Mouse (Mus musculus) fat pad, adult 2 months (tissue): ENCODE measurements around the gene Ambra1.

Source experiments
- DNase-seq: peaks from one replicate; pipeline ENCODE4 v3.0.0-alpha.2; 2011; ENCODE audit warnings: low read depth, low spot score; ENCODE audit errors: extremely low read depth

Gene Ambra1

GRCm38 (mm10) chr2:91917096-91917495, 187.2 kb downstream of the Ambra1 start:
- no peak for DNase-seq

DNA sequence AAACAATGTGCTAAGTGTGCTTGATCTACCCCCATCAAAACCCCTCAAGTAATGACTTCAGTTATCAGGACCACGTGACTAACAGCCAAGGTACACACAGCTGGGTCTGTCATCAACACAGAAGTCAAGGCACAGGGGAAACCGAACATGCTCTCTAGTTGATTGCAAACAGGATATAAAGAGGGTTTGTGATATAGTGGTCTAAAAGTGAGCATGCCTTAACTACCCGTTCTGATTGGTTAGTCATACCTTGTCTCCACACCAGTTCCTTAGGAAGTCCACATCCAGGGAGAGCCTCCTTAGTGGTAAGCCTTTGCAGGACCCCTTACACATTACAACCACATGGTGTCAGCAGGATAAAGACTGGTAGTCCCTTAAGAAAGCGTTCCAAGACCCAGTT, 190.2 kb downstream of the Ambra1 start:
- no peak for DNase-seq

DNA sequence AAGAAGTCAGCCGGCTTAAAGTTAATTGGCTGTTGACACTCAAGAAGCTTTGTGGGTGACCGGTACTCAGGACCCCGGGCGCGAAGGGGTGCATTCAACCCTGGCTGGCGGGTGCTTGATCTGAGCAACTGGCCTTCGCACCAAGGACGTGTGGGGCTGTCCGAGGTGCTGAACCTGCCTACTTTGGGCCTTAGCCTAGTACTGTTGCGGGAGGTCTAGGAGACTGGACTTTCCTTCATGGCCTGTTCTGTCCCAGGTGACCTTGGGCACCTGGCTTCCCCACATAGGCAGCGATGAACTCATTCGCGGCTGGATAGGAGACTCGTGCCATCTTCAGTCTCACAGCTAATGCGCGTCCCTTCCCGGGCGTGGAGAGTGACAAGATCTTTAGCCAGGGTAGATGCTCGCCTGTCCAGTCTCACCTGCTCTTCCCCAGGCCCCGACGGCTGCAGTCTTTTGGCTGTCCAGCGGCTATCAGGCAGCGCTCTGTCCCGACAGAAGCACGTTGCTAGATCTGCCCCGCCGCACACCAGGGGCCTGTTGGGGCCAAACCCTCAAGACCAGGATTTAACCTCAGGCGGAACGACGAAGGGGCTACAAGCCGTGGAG, 191.4 kb downstream of the Ambra1 start:
- DNase-seq = no peak

DNA sequence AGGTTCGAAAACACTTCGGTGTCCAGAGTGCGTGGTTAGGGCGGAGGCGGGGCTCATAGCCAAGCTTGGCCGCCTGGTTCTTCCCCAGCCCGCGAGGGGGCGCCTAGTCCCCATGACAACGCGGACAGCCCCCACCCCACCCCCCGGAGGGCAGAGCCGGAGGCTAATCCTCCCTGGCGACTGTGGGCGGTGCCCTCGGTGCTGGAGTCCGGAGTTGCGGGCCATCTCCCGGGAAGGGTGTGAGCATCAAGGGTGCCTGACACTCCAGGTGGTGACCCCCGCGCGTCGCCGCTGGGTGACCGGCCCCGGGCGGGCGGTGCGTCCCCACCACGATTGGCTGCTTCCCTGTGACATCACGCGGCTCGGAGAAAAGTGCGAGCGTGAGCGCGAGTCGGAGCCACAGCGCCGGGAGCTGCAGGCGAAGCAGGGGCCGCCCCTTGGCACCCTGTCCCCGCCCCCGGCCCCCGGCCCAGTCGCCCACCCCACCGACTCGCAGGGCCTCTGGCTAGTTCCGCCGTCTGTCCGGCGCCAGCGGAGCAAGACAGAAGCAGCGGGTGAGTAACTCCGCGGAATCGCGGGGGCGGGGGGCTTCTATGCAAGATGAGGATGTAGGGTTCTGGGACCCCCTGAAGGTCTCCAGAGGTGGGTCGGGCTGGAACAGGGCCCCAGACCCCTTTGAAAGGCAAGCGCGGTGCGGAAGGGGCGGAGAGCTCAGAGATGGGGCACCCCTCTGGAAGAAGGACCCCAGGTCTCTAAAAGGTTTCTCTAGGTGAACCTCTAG, 192.0 kb downstream of the Ambra1 start:
- DNase-seq = no peak

DNA sequence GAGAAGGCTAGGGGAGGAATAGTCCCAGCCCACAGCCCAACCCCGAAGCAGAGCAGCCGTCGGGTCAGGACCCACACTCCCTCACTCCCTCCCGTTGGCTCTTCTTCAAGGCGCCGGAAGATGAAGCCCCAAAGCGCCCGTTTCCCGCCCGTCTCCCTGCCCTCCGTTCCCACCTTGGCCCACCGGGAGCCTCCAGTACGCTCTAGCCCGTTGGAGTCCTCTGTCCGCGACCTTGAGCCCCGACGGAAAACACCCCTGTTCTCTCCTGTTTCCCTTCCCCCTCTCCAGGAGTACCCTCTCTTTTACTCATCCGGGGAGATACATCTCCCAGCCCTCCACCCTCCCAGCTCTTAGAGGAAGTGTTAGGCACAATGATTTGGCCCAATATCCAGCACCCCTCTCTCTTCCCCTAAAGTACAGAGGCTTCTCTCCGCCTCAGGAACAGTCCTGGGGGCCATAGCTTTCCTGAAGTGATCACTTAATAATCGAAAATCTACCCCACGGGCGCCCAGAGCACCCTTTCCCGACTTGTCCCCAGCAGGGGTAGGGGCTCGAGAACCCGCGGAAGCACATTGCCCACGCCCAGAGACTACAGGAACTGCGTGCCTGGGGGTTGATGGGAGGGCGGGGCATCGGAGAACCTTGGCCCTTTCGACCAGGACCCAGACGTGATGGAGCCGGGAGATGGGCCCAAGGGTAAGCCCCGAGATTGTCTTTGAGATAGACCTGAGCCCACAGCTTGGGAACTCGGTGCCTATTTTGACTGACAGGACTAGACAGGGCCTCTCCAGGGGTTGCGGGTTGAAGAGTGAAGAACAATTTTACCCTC, 192.9 kb downstream of the Ambra1 start:
- no peak for DNase-seq

DNA sequence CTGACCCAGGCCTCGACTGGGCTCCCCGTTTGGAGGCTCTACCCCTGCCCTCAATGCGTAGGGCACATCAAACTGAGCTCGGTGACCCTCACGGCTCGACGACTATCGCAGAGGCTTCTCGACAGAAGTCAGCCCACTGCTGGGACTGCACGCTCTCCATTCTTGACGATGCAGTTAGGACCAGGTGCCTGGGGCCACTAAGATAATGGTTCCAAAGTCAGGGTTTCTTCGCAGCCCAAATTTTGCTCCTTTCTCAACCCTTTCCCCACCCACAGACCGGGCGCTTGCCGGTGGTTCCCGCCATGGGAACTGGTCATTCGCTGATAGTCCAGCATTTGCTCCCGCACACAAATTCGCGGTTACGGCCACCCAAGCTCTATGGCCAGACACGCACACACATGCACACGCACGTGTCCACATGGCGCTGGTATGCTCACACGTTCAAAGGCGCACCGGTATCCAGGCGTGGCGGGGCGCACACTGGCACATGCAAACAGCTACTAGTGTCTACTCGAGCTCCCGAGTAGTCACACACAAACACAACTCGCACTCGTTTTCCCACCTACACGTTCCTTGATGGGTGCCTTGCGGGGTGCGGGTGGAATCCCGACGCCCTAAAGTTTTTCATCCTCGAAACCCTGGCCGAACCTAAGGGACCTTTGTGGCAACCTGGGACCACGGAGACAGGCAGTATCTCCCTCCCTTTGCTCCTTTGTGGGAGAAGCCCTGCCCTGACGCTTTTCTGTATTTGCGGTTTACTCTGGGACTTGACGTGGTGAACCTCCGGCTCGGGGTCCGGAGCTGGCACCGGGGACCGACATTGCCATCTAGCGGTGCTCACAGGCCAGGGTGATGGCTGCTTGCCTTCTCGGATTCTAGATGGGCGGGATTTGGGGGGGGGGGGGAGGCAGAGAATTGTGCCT, 193.7 kb downstream of the Ambra1 start:
- DNase-seq = no peak

DNA sequence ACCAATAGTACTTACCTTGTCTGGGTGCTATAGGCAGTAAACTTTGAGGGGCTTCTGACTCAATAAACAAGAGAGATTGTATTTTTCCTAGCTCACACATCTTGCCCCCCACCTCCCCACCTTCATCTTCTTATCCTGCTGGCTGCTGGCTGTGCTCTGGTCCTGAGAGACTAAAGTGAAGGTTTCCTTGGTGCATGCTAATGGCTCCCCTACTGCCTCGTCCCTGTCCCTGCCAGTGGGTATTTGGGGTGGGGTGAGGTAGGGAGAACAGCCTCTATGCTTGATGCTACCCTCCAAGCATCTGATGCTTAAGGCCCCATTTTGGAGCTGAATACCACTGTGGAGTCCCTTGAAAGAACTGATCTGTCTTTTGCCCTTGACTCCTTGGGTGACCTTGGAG, 194.8 kb downstream of the Ambra1 start:
- no peak for DNase-seq

DNA sequence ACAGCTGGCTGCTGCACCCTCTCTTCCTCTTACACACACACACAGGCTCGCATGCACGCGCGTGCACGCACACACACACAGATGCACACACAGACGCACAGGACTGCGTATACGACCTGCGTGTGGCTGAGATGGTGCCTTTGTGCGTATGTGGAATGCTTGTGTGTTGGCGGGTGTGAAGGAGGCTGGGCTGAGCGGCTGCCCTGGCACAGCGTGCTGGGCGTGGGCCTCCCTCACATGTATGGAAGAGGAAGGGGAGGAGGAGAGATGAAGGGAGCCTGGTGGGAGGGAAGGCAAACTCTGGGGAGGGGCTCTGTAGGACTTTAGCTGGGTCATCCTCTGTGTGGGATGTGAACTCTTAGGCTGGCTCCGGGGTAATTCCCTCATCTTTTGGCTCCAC, 195.5 kb downstream of the Ambra1 start:
- DNase-seq = no peak

DNA sequence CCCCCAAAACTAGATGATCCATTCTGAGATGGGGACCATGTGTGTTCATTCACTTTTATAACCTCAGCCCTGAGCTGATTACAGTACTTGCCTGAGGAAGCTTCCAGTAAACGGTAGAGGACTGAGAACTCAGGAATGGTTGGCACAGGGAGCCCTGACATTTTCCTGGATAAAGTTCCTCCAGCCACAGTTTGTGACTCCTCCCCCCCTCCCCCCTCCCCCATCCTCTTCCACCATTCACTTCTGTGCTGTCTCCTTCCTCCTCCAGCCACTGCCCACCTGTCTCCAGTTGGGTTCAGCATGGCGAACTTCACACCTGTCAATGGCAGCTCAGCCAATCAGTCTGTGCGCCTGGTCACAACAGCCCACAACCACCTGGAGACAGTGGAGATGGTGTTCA, 197.0 kb downstream of the Ambra1 start, which contains the start of gene Chrm4:
Gene Chrm4 (plus strand): TSS at position 301 of the 400 bp plus-strand sequence.
- no peak for DNase-seq

GRCm38 (mm10) chr2:91927826-91928533, 198.0 kb downstream of the Ambra1 start:
- DNase-seq = no peak

DNA sequence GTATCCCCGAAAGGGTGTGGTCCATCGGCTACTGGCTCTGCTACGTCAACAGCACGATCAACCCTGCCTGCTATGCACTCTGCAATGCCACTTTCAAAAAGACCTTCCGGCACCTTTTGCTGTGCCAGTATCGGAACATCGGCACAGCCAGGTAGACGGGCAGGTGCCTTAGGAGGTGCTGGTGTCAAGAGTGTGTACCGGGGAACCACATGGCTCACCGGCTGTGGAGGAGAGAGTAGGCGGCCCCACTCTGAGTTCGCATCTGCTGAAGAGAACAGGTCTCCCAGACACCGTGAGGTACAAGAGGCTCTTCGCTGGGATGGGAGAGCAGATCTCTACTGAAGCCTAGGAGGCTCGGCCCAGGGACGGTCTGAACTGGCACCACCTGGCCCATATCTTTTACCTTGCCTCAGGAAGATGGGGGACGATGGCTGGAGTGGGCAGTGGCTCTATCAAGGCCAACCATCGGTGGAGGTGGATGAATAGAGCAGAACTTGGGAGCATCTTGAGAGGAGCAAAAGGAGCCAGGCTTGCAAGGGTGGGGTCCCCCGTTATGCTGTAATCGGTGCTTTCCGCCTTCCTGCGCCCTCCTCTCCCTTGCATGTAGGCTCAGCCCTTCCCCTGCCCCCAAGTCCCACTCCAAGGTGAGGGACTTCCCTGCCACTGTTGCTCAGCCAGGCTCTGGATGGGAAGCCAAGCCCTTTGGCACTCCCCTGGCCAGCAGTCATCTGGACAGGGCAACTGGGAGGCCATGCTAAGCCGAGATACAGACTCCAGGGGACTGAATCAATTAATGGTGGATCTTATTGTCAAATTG, 198.8 kb downstream of the Ambra1 start:
- no peak for DNase-seq

DNA sequence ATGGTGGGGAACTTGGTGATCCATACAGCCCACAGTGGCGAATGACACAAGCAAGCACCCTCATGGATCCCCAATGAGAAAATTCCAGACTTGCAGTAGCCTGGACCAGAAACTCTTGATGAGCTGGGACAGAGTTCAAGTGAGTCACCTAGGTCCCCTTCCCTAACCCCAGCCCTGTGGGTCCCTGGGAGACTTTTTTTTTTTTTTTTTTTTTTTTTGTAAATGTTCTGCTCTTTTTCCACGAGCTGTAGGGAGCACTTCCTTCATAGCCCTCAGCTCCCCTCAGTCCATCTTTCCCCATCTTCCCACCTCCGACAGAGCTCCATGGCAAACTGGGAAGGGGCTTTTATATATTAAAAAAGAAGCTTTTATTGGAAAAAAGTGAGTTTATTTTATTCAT, 199.5 kb downstream of the Ambra1 start:
- DNase-seq = no peak

DNA sequence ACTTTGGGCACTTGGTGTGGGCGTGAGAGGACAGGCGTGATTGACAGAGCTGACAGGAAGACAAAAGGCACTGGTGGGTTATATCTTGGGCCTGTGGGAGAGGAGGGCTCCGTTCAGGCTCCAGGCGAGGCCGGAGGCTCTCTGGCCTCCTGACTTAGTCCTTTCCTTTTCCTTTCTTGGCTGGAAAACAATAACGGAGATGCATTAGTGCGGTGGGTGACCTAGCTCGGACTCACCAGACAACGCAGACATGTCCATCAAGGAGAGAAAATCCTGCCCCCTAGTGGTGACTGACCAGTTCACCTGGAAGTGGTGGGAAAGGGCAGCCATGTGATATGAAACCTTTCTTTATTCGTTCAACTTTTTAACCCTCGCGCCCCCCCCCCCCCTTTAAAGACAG, 200.0 kb downstream of the Ambra1 start:
- no peak for DNase-seq

DNA sequence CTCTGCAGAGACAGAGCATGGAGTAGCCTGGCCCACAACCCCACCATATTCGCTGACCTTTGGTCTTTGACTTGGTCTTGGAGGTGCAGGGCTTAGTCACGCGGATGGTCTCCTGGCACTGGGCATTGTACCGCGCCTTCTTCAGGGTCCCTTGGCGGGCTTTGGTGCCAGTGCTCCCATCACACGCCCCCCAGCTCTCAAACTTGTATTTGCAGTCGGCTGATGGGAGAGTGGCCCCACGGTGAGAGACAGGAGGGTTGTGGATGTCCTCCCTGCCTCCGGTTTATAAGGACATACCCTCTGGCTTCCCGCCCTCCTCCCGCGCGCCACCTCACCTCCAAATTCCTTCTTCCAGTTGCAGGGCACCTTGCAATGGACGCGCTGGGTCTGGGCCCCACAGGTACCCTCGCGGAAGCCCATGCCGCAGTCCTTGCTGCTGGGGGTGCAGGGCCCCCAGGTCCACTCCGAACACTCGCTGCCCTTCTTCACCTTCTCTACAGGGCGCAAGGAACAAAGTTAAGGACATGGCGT, 200.9 kb downstream of the Ambra1 start:
- DNase-seq = no peak

GRCm38 (mm10) chr2:91931328-91932159, 201.6 kb downstream of the Ambra1 start:
- no peak for DNase-seq

DNA sequence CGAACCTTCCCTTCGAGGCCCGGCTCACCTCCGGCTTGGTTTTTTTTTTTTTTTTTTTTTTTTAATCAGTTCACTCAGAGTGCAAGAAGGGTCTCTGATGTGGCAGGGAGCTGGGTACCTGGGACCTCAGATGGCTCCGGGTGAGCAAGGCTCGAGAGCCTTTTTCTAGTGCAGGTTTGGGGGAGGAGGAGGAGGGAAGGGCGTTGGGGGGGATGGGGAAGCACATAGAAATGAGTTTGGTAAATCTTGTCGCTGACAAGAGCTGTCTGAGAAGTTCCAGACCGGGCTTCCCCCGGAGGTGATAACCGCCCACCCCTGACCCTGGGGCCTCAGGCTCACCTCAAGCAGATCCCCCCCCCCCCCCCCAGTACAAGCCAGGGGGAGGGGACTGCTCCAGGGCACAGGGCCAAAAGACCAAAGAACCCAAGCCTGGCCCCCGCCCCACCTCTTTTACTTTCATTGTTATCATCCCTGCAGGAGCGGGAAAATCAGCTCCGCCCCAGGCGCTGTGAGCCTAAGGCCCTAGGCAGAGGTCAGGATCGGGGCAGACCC, 202.3 kb downstream of the Ambra1 start, which contains the start of gene Mdk:
Gene Mdk (minus strand): TSS at position 138 of the 552 bp plus-strand sequence.
- DNase-seq = no peak

GRCm38 (mm10) chr2:91932737-91933350, 202.9 kb downstream of the Ambra1 start:
- DNase-seq = no peak
